ENCODE assay signal across 8 mouse cellular contexts in genomic region chr2:74907368-74908291, GRCm38 (mm10).
DNase-seq lines count a peak whose midpoint lies in the region; ATAC-seq and TF ChIP-seq lines count a peak whose summit lies in the region.

No protein-coding gene starts in this region.

- intact Hi-C loops in gastrocnemius, postnatal 36 days (cut with DNase I) = no loop called here

- H3K4me1 ChIP-seq in testis, adult 2 months (ENCODE audit: control insufficient read depth, insufficient read depth, low read length) = peaks cover 2% of the 10 kb centered on the region

- TF ChIP-seq CTCF in testis, adult 2 months (IDR thresholded peaks at IDR 0.05; ENCODE audit: control insufficient read depth, insufficient read depth, insufficient replicate concordance, low read depth, low read length) = no peak

- peak overlapping the region; percentile 53; the same call in 1 of the 2 replicates for H3K27ac ChIP-seq in testis, adult 2 months (ENCODE audit: control insufficient read depth, insufficient read depth, low read depth, low read length)

- peak; percentile 74 for DNase-seq in 3T3-L1 (ENCODE audit: low read depth, low spot score)
- peak; percentile 67 for DNase-seq in adrenal gland, postnatal 10 days
- peak; percentile 40 to 67 for DNase-seq in gastrocnemius, postnatal 36 days
- peak; percentile 58 to 72 for DNase-seq in kidney, postnatal 36 days
- DNase-seq in cerebellum, postnatal 36 days = no peak
- DNase-seq in c-Kit-positive CD71-positive TER-119-positive erythroid progenitor cells, embryonic 14.5 days (ENCODE audit: low spot score) = no peak

- no peak for ATAC-seq in megakaryocyte, adult 5-6 weeks (ENCODE audit: poor library complexity, severe bottlenecking)

- H3K4me3 ChIP-seq in testis, adult 2 months (ENCODE audit: control insufficient read depth, low read depth, low read length) = no peak overlapping the region; the same call in 1 of the 2 replicates

- no peaks in the 10 kb centered on the region for H3K27me3 ChIP-seq in testis, adult 2 months (ENCODE audit: control insufficient read depth, insufficient read depth, low read length)

- TF ChIP-seq POLR2A in testis, adult 2 months (IDR thresholded peaks at IDR 0.05; ENCODE audit: control insufficient read depth, low read depth, low read length) = no peak

- no peaks in the 10 kb centered on the region for H3K36me3 ChIP-seq in testis, adult 2 months (ENCODE audit: control insufficient read depth, insufficient read depth, low read length)

Comparison
In these comparisons a context has a peak if more than half of its experiments do, and no peak if none do; other contexts are left out.
1. DNase-seq: peak in 3T3-L1 (single experiment), adrenal gland, postnatal 10 days (single experiment), gastrocnemius, postnatal 36 days (2 of 2) and kidney, postnatal 36 days (2 of 2); none in cerebellum, postnatal 36 days (0 of 2) and c-Kit-positive CD71-positive TER-119-positive erythroid progenitor cells, embryonic 14.5 days (single experiment).